Mouse (Mus musculus) left cerebral cortex, adult 2 months (tissue): ENCODE measurements at regions not wholly inside any gene's neighbourhood (a gene's known extent, or its start where the extent isn't known, plus 50 kb on each side); places are given as distances from the start of the nearest gene placed in this dataset.

Experiments
- DNase-seq, 2 experiments: peaks; one replicate each; pipeline ENCODE4 v3.0.0; 2021 to 2022; ENCODE audit warnings: low spot score in 2 of 2, mixed read lengths in 1 of 2; ENCODE audit errors: extremely low spot score in 1 of 2
- H3K27ac ChIP-seq: fragments of 200-600 bp; 2 replicates; pipeline ENCODE4 v1.8.1; 2022
- H3K4me3 ChIP-seq: fragments of 200-600 bp; 2 replicates; pipeline ENCODE4 v1.8.1; 2022
- CTCF ChIP-seq: fragments of 200-600 bp; IDR thresholded peaks from 2 replicates; pipeline ENCODE4 v1.8.1; 2022; ENCODE audit warnings: antibody characterized with exemption, mild to moderate bottlenecking, moderate library complexity
- intact Hi-C: fragments of 180-260 bp; cut with DNase I; formaldehyde crosslinking; loops from one replicate; pipeline ENCODE4 v1.15.1; 2025

DNA sequence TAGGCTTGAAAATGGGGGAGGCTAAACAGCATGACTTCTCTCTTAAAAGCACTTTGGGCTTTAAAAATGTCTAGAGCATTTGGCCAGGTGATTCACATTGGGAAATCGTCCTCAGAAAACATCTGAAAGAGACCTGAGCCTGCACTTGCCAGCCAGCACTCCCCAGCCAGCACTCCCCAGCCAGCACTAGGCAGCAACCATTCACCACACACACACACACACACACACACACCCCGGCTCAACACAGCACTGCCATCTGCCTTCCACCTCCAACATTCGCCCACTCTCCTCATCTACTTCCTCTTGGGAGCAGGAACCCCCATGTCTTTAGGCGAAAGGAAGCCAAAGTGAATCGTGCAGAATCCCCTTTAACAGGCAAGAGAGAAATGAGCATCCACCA lies 85.4 kb downstream of the Atp23 start:
- peak; percentile 34 to 66 for DNase-seq
- intact Hi-C loops = loop anchor here (1.0 kb wide), 1 partner anchor 29 kb away; no protein-coding TSS in a partner anchor
- no peak overlapping the region for H3K4me3 ChIP-seq
- TF ChIP-seq CTCF = no peak
- H3K27ac ChIP-seq = peak overlapping the region; percentile 56

DNA sequence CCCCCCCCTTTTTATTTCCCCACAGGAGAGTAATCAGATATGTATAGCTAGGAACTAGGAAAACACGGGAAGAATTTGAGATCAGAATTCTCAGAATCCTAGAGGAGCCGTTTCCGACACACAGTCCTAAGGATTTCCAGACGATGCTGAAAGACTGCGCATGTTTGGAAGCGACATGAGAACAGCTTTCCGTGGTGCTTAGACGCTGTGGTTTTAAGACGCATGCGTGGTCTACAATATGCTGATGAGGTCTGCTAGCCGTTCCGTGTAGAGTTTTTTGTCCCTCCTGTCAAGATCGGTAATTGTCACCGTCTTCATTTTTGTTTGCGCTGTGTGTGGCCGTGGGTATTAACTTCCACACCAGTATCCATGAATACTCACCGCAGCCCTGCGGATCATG lies 86.2 kb downstream of the Atp23 start:
- H3K27ac ChIP-seq = peak overlapping the region; percentile 56
- intact Hi-C loops = loop anchor here (1.0 kb wide), 1 partner anchor 29 kb away; no protein-coding TSS in a partner anchor
- H3K4me3 ChIP-seq = no peak overlapping the region
- TF ChIP-seq CTCF = no peak
- no peak for DNase-seq

DNA sequence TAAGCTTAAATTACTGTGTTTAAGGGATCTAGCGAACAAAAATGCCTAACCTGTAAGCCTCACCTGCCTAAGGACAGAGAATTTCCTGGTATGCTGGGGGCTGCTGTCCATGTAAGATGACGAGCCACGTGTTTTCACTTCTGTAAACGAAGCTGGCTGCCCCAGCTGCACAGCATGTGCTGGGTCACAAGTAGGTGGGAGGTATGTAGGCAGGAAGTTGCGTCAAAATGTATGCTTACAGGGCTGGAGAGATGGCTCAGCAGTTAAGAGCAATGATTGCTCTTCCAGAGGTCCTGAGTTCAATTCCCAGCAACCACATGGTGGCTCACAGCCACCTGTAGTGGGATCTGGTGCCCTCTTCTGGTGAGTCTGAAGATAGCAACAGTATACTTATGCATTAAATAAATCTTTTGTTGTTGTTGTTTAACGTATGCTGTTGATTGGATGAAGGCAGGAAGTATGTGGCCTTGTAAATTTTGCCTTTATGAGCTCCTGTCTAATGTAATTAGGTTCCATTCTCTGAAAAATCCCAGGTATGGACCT lies 88.0 kb downstream of the Atp23 start:
- Histone ChIP-seq H3K4me3 (no peak overlapping the region), H3K27ac (no peak overlapping the region)
- DNase-seq = no peak
- TF ChIP-seq CTCF = peak; percentile 44
- intact Hi-C loops = no loop called here

DNA sequence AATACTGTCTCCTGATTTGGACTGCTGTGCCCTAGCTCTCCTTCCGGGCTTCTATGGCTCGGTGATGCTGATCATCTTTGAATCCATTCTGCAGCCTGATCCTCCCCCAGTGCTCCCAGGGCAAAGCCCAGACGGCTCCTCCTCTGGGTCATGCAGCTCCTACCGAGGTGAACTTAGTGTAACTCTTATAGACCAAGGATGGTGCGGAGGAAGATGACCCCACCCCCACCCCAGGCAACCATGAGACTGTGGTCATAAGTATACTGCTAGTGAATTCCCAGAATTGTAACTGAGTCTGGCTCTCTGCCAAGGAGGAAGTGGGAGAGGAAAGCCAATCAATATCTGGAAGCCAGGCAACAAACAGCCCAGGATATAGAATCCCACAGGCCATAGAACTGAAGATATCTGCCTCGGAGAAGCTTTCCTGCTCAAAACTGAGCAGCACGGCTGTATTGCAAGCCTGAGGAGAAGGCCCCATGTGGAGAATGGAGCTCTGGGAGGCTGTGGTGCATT lies 88.9 kb downstream of the Atp23 start:
- intact Hi-C loops = no loop called here
- Histone ChIP-seq H3K27ac (no peak overlapping the region), H3K4me3 (no peak overlapping the region)
- DNase-seq = no peak
- no peak for TF ChIP-seq CTCF

DNA sequence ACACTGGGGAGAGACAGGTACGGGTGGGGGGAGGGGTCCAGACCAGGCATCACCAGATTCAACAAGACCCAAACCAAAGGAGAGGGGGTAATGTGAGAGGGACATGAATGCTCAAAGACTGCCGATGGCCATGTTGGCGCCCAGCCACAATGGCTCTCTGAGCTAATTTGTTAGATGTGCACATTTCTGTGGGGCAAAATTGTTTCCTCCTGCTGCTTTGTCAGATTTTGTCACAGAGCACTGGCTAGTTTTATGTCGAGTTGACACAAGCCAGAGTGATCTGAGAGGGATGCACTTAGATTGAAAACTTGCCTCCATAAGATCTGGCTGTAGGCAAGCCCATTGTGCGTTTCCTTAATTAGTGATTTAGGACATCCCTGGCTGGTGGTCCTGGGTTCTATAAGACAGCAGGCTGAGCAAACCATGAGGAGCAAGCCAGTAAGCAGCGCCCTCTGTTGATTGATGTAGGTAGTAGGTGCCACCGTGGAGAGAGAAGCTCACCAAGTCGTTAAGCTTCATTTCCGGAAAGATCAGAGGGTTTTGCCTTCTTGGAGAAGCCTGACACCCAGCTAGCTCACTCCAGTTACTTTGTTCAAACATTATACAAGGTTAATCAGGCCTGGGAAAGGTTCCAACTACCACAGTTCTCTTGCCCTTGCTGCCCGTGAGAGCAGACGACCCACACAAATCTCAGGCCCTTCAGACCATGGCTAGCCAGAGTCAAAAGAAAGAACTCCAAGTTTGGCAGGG lies 90.6 kb downstream of the Atp23 start:
- Histone ChIP-seq H3K27ac (no peak overlapping the region), H3K4me3 (no peak overlapping the region)
- no peak for DNase-seq
- intact Hi-C loops = no loop called here
- TF ChIP-seq CTCF = peak; percentile 15

DNA sequence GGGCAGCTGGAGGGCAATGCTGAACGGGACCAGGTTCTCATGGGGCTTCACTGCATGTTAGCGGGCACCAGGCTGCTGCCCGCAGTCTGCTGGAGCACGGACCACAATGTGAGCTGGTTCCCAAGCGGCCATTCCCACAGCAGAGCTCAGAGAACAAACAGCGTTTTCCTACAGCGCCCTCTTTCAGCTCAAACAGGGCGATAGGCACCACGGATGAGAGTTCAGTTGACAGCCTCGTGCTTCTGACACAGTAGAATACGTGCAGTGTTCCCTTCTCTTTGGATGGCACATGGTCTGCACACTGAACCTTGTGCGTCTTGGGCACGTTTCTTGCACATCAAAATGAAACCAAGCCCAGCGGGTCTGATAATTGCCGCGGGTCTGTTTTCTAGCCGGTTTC lies 91.6 kb downstream of the Atp23 start:
- DNase-seq = peak in 1 of 2 experiments; percentile 37
- TF ChIP-seq CTCF = peak; percentile 21
- H3K4me3 ChIP-seq = peak overlapping the region; percentile 21
- H3K27ac ChIP-seq = peak overlapping the region; percentile 2; the same call in 1 of the 2 replicates
- intact Hi-C loops = no loop called here

DNA sequence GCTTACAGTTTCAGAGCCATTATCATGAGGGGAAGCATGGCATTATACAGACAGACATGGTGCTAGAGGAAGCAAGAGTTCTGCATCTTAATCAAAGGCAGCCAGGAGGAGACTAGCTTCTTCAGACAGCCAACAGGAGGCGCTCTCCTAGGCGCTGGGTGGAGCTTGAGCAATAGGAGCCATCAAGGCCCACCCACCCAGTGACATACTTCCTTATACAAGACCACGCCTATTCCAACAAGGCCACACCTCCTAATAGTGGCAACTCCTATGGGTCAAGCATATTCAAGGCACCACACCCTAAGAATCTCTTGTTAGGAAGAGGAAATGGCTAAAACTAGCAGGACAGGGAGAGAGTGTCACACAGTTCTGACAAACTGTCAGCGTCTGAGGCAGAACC lies 94.3 kb downstream of the Atp23 start:
- H3K4me3 ChIP-seq = no peak overlapping the region

DNA sequence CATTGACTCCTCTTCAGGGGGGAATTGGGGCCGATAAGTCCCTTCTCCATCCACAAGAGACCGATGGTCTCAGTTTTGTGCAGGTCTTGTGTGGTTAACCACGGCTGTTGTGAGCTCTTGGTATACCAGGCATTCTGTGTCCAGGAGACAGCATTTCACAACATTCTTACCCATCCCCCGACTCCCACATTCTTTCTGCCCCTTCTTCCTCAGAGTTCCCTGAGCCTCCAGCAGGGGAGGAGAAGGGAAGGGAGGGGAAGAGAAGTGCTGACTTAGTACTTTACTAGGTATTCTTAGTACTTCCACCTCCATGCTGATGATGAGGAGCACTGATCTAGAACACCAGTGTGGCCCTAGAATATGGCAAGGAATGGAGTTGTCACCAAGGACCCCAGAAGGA lies 98.4 kb downstream of the Atp23 start:
- no peak overlapping the region for H3K27ac ChIP-seq
- intact Hi-C loops = no loop called here
- TF ChIP-seq CTCF = no peak
- no peak overlapping the region for H3K4me3 ChIP-seq
- no peak for DNase-seq

More for the DNA sequence above, 94.3 kb downstream of the Atp23 start:
- intact Hi-C loops = no loop called here
- DNase-seq = no peak
- H3K27ac ChIP-seq = no peak overlapping the region
- no peak for TF ChIP-seq CTCF

DNA sequence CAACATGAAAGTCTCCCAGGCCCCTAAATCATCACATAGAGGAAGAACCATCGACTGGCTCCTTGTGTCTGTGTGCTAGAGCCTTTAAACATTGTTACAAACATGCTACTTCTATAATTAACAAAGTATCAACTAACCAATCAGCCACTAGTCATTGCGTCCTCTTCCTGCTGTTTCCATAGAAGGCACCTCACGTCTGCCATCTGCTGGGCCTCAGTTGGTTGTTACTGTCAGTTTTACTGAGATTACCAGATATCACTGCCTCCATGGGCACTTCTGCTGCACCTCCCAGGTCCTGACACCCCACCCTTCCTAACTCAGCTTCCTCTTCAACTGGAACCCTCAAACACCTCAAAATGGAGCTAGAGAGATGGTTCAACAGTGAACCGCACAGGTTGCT lies 101.8 kb downstream of the Atp23 start:
- intact Hi-C loops = no loop called here
- TF ChIP-seq CTCF = peak; percentile 41
- no peak for DNase-seq
- Histone ChIP-seq H3K27ac (no peak overlapping the region), H3K4me3 (no peak overlapping the region)

DNA sequence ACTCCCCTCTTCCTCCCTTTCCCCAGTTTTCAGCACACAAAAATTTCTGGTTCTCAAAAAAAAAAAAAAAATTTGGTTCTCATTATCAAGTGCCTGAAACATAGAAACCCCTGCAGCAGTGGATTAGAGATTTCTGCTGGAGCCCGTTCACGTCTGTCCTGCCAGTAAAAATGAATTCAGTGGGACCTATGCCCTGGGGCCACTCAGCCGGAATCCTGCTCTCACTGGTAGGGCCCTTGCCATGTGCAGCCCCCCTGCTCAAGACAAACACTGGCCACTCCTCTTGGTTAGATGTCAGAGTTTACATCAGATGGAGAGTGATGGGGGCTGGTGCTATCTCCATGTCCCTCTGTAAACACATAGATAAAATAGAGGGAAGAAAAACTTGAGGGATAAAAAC lies 108.0 kb downstream of the Atp23 start:
- Histone ChIP-seq H3K4me3 (no peak overlapping the region), H3K27ac (no peak overlapping the region)
- intact Hi-C loops = no loop called here
- DNase-seq = no peak
- no peak for TF ChIP-seq CTCF

DNA sequence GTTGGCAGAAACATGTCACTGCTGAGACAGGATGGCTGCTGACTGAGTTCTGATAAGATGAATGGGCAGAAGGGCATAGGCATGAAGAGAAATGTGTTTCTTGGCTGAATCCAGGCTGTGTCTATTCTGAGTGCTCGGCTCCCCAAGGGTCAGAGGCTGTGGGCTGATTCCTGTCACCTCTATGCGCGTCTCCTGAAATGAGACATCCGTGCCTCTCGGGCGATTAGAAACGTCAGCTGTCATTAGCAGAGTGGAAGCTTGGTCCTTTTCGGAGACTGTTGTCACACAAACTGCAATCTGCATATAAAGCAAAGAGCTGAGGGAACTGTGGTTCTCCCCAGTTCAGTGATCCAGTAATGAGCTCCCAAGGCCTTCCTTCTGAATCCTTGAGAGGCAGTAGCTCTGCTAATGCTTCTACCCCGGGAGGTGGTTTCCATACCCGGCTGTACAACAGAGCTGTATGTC lies 108.8 kb downstream of the Atp23 start:
- intact Hi-C loops = no loop called here
- DNase-seq = no peak
- TF ChIP-seq CTCF = no peak
- Histone ChIP-seq H3K4me3 (no peak overlapping the region), H3K27ac (no peak overlapping the region)

DNA sequence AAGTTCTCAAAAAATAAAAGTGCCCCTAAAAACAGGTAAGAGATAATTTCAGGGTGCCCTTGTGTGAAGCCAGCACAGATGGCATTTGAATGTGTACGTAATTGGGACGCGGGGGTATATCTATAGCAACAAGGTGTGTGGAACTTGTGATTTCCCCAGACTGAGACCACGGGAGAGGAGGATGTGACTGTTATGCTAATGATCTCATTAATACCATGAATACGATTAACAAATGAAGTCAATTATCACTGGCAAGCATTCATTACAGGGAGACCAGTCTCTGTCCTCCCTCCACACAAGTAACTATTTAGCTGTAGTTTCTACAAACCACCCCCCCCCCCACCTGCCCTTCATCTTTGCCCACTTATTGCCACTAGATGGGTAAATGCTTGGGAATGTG lies 112.9 kb downstream of the Atp23 start:
- Histone ChIP-seq H3K27ac (no peak overlapping the region), H3K4me3 (no peak overlapping the region)
- intact Hi-C loops = no loop called here
- DNase-seq = no peak
- TF ChIP-seq CTCF = no peak

DNA sequence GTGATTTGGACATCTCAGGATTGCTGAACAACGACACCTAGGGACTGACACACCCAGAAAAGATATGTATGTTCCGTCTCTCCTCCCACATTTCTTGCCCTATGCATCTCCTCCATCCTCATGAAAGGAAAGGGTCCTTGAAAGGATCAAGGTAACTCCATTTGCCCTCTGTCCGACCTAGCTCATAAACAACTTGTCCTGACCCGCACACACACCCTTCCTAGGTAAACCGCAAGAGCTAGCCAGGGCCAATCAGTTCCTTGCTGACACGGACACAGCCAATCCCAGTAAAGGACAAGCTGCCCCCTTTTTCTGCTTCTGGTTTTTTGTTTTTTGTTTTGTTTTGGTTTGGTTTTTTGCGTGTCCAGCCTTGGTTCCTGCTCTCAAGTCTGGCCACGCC lies 118.0 kb downstream of the Atp23 start:
- no peak overlapping the region for H3K4me3 ChIP-seq
- TF ChIP-seq CTCF = no peak
- no peak overlapping the region for H3K27ac ChIP-seq
- no peak for DNase-seq
- intact Hi-C loops = no loop called here
